Mouse (Mus musculus) MEL (cell line): Measurements from ENCODE around the gene Prdm5. TPM values are rescaled to one million over a fixed set of nuclear protein-coding genes. Genes with fewer than 3 reads are reported as not detected.

Experiments used
- DNase-seq: peaks from one replicate; pipeline ENCODE4 v3.0.0; 2011; ENCODE audit warnings: low read depth, low spot score
- H3K27ac ChIP-seq: 2 replicates; pipeline ENCODE4 v1.5.1; 2012; ENCODE audit warnings: low read depth, mild to moderate bottlenecking, control low read depth, low read length, moderate library complexity; ENCODE audit not compliant: control insufficient read depth
- H3K27me3 ChIP-seq, 2 experiments: fragments of 150-350 bp in 1 of 2; sonication (generic) in 1 of 2; 2 replicates each; pipeline ENCODE4 v1.6.1; 2012; ENCODE audit warnings: low read length in 2 of 2, mild to moderate bottlenecking in 2 of 2, improper control_type of control experiment in 1 of 2, moderate library complexity in 1 of 2; ENCODE audit not compliant: insufficient read depth in 2 of 2, control insufficient read depth in 1 of 2
- H3K36me3 ChIP-seq, 2 experiments: 2 replicates each; pipeline ENCODE4 v1.6.1; 2012 to 2014; ENCODE audit warnings: low read length in 2 of 2, improper control_type of control experiment in 1 of 2, inconsistent platforms in 1 of 2, mild to moderate bottlenecking in 1 of 2; ENCODE audit not compliant: insufficient read depth in 2 of 2, control insufficient read depth in 1 of 2
- H3K4me1 ChIP-seq, 2 experiments: fragments of 150-350 bp in 1 of 2; sonication (generic) in 1 of 2; 2 replicates each; pipeline ENCODE4 v1.6.1; 2012; ENCODE audit warnings: low read length in 2 of 2, improper control_type of control experiment in 1 of 2, mild to moderate bottlenecking in 1 of 2; ENCODE audit not compliant: insufficient read depth in 2 of 2, control insufficient read depth in 1 of 2
- H3K4me3 ChIP-seq, 2 experiments: fragments of 150-350 bp in 1 of 2; sonication (generic) in 1 of 2; 2 replicates each; pipeline ENCODE4 v1.5.1; 2012; ENCODE audit warnings: low read depth in 2 of 2, low read length in 2 of 2, mild to moderate bottlenecking in 2 of 2, moderate library complexity in 2 of 2, control low read depth in 1 of 2, improper control_type of control experiment in 1 of 2; ENCODE audit not compliant: control insufficient read depth in 1 of 2, insufficient read depth in 1 of 2
- H3K79me2 ChIP-seq: 2 replicates; pipeline ENCODE4 v1.6.1; 2012; ENCODE audit warnings: mild to moderate bottlenecking, low read length, moderate library complexity; ENCODE audit not compliant: control insufficient read depth, poor library complexity, insufficient read depth
- H3K9ac ChIP-seq: 2 replicates; pipeline ENCODE4 v1.6.1; 2012; ENCODE audit warnings: low read depth, mild to moderate bottlenecking, control low read depth, low read length, moderate library complexity; ENCODE audit not compliant: control insufficient read depth, poor library complexity, severe bottlenecking
- H3K9me3 ChIP-seq: fragments of 150-350 bp; sonication (generic); replicated peaks from 2 replicates; pipeline ENCODE4 v1.6.1; 2012; ENCODE audit warnings: mild to moderate bottlenecking, low read length, improper control_type of control experiment, moderate library complexity; ENCODE audit not compliant: insufficient read depth
- CHD1 ChIP-seq: IDR thresholded peaks from 2 replicates; pipeline ENCODE4 v1.6.1; 2012; ENCODE audit warnings: low read depth, mild to moderate bottlenecking, inconsistent platforms, low read length, improper control_type of control experiment
- CHD2 ChIP-seq: IDR thresholded peaks from 2 replicates; pipeline ENCODE4 v1.6.1; 2011; ENCODE audit warnings: low read length, improper control_type of control experiment
- CTCF ChIP-seq, 3 experiments: IDR thresholded peaks in 2 of 3; conservative IDR thresholded peaks in 1 of 3; 2 replicates each; pipeline ENCODE4 v1.5.1; 2011 to 2012; ENCODE audit warnings: low read length in 3 of 3, low read depth in 2 of 3, mild to moderate bottlenecking in 2 of 3, improper control_type of control experiment in 1 of 3, inconsistent platforms in 1 of 3, mixed read lengths in 1 of 3, moderate library complexity in 1 of 3; ENCODE audit not compliant: control insufficient read depth in 1 of 3, insufficient read depth in 1 of 3, poor library complexity in 1 of 3, severe bottlenecking in 1 of 3
- E2F4 ChIP-seq: IDR thresholded peaks from 2 replicates; pipeline ENCODE4 v1.6.1; 2011; ENCODE audit warnings: low read depth, low read length, improper control_type of control experiment, borderline replicate concordance
- EP300 ChIP-seq, 2 experiments: IDR thresholded peaks; 2 replicates each; pipeline ENCODE4 v1.6.1; 2011; ENCODE audit warnings: improper control_type of control experiment in 2 of 2, low read length in 2 of 2, low read depth in 1 of 2, mild to moderate bottlenecking in 1 of 2
- HCFC1 ChIP-seq: IDR thresholded peaks from 2 replicates; pipeline ENCODE4 v1.6.1; 2012; ENCODE audit warnings: low read depth, mild to moderate bottlenecking, inconsistent platforms, low read length, improper control_type of control experiment, moderate library complexity
- KAT2A ChIP-seq: conservative IDR thresholded peaks from 2 replicates; pipeline ENCODE4 v1.6.1; 2012; ENCODE audit warnings: low read depth, low read length, improper control_type of control experiment, inconsistent platforms
- MAFK ChIP-seq: IDR thresholded peaks from 2 replicates; pipeline ENCODE4 v1.6.1; 2011; ENCODE audit warnings: low read depth, mild to moderate bottlenecking, low read length, improper control_type of control experiment, borderline replicate concordance
- MAX ChIP-seq: IDR thresholded peaks from 2 replicates; pipeline ENCODE4 v1.6.1; 2011; ENCODE audit warnings: low read length, improper control_type of control experiment
- MAZ ChIP-seq: IDR thresholded peaks from 2 replicates; pipeline ENCODE4 v1.6.1; 2012; ENCODE audit warnings: low read depth, mild to moderate bottlenecking, inconsistent platforms, low read length, improper control_type of control experiment
- MXI1 ChIP-seq: IDR thresholded peaks from 2 replicates; pipeline ENCODE4 v1.6.1; 2011; ENCODE audit warnings: mild to moderate bottlenecking, low read depth, low read length, improper control_type of control experiment
- MYC ChIP-seq: IDR thresholded peaks from 2 replicates; pipeline ENCODE4 v1.6.1; 2011; ENCODE audit warnings: low read depth, mild to moderate bottlenecking, low read length, improper control_type of control experiment, moderate library complexity
- RCOR1 ChIP-seq: IDR thresholded peaks from 2 replicates; pipeline ENCODE4 v1.6.1; 2012; ENCODE audit warnings: low read depth, mild to moderate bottlenecking, inconsistent platforms, low read length, improper control_type of control experiment
- SMC3 ChIP-seq: IDR thresholded peaks from 2 replicates; pipeline ENCODE4 v1.6.1; 2011; ENCODE audit warnings: low read depth, low read length, improper control_type of control experiment
- UBTF ChIP-seq: IDR thresholded peaks from 2 replicates; pipeline ENCODE4 v1.6.1; 2012; ENCODE audit warnings: low read depth, mild to moderate bottlenecking, inconsistent platforms, low read length, improper control_type of control experiment, moderate library complexity, borderline replicate concordance; ENCODE audit not compliant: insufficient read depth
- USF1 ChIP-seq: IDR thresholded peaks from 2 replicates; pipeline ENCODE4 v1.6.1; 2014; ENCODE audit warnings: low read depth, mild to moderate bottlenecking, inconsistent platforms, low read length, improper control_type of control experiment, moderate library complexity
- USF2 ChIP-seq, 2 experiments: IDR thresholded peaks; 2 replicates each; pipeline ENCODE4 v1.6.1; 2011 to 2012; ENCODE audit warnings: improper control_type of control experiment in 2 of 2, low read length in 2 of 2, borderline replicate concordance in 1 of 2, inconsistent platforms in 1 of 2, low read depth in 1 of 2, mild to moderate bottlenecking in 1 of 2; ENCODE audit not compliant: insufficient read depth in 1 of 2
- ZC3H11A ChIP-seq: IDR thresholded peaks from 2 replicates; pipeline ENCODE4 v1.6.1; 2012; ENCODE audit warnings: low read depth, mild to moderate bottlenecking, inconsistent platforms, low read length, improper control_type of control experiment
- ZKSCAN1 ChIP-seq: IDR thresholded peaks from 2 replicates; pipeline ENCODE4 v1.6.1; 2012; ENCODE audit warnings: low read depth, mild to moderate bottlenecking, inconsistent platforms, low read length, improper control_type of control experiment, moderate library complexity
- polyA plus RNA-seq, 2 experiments: library from polyadenylated mRNA; stranded (reverse) in 1 of 2; unstranded in 1 of 2; fragments of >175 nt in 1 of 2; fragments of >200 nt in 1 of 2; gene quantifications; 2 replicates each; pipeline versions ENCODE4 v1.2.1 to v1.2.4; 2012; ENCODE audit warnings: low replicate concordance in 2 of 2, low read depth in 1 of 2; ENCODE audit not compliant: insufficient read length in 2 of 2, insufficient read depth in 1 of 2, missing spikeins in 1 of 2
- total RNA-seq: library from RNA; depleted of rRNA; stranded (reverse); fragments of 300-350 nt; gene quantifications from 2 replicates; pipeline ENCODE4 v1.2.3, GENCODE M21; 2012

Gene Prdm5
- total and polyA plus RNA-seq, 3 experiments, result 0.04 TPM; not detected in 2

DNA sequence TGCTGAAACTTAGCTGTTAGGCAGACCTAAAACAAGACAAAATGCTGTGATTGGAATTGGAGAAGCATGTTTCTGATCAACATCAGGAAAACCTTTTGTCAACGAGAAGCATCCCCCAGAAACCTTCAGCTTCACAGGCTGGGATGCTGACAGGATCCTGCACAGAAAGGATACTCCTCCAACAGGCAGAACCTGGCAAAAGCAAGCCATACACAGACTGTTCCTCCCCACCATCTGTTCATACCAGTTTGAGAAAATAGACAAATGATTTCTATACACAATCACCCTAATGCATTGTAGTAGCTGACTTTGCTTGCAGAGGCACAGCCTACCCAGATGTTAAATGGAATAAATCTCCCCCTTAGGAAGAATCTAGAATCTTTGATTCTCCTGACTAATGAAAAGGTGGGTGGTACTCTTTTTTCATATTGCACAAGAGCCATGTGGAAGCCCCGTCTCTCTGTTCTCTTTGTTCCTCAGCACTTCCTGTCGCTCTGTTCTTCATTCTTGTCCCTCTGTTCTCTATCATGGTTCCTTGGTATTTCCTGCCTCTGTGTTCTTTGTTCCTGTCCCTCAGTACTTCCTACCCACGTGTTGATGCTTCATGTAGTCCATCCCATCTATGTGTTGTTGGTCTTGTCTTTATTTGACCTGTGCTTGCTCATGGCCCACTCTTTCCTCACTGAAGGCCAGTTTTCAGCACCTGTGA is 39.4 kb downstream of the Prdm5 start:
- Histone ChIP-seq H3K4me3 (no peak overlapping the region), H3K9me3 (no peaks in the 10 kb centered on the region), H3K9ac (no peak overlapping the region), H3K36me3 (no peaks in the 10 kb centered on the region), H3K79me2 (no peaks in the 10 kb centered on the region), H3K27ac (no peak overlapping the region), H3K27me3 (peaks cover 2 to 3% of the 10 kb centered on the region in 2 experiments), H3K4me1 (no peaks in the 10 kb centered on the region)
- TF ChIP-seq CHD2, result no peak
- no peak for TF ChIP-seq RCOR1
- no peak for TF ChIP-seq MXI1
- TF ChIP-seq EP300 (IDR thresholded peaks at IDR 0.05; ENCODE audit: low read depth in 1 of 2, low read length in 2 of 2), result no peak
- no peak for TF ChIP-seq HCFC1
- no peak for TF ChIP-seq CHD1
- TF ChIP-seq E2F4, result no peak
- TF ChIP-seq MAX, result no peak
- TF ChIP-seq ZKSCAN1, result no peak
- no peak for TF ChIP-seq MAFK
- no peak for TF ChIP-seq CTCF (IDR thresholded peaks at IDR 0.05 in 2 of 3, conservative IDR thresholded peaks at IDR 0.05 in 1 of 3; ENCODE audit: control insufficient read depth in 1 of 3, insufficient read depth in 1 of 3, low read depth in 2 of 3, low read length in 3 of 3, poor library complexity in 1 of 3, severe bottlenecking in 1 of 3)
- TF ChIP-seq UBTF, result no peak
- no peak for DNase-seq

DNA sequence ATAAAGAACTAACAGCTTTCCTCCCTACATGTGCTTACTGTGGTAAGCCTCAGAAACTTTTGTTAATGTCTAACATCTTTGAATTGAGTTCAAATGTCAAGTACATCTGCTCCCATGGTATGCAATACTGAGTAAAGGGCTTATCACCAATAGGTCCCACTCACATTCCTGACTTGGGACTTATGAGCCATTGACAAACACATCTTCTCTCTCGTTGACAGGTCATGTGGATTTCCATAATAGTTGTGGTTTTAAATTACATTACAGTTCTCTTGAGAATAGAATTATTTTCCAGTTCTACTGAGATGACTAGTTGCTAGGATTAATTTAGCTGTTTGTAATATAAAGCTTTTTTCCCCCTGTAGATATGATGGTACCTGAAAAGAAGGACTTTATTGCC is 49.9 kb downstream of the Prdm5 start:
- no peaks in the 10 kb centered on the region for H3K36me3 ChIP-seq
- no peaks in the 10 kb centered on the region for H3K9me3 ChIP-seq
- H3K79me2 ChIP-seq, result no peaks in the 10 kb centered on the region
- no peak for DNase-seq
- no peaks in the 10 kb centered on the region; a peak in 1 of 4 replicates for H3K27me3 ChIP-seq
- H3K4me3 ChIP-seq, result no peak overlapping the region
- no peak for TF ChIP-seq KAT2A
- TF ChIP-seq USF2 (IDR thresholded peaks at IDR 0.05; ENCODE audit: borderline replicate concordance in 1 of 2, insufficient read depth in 1 of 2, low read depth in 1 of 2, low read length in 2 of 2), result no peak
- TF ChIP-seq MYC, result no peak
- no peak for TF ChIP-seq E2F4
- TF ChIP-seq ZC3H11A, result no peak
- TF ChIP-seq SMC3, result no peak
- no peak for TF ChIP-seq MAZ
- no peak for TF ChIP-seq USF1
- no peak for TF ChIP-seq MAX
- no peak for TF ChIP-seq MAFK
- TF ChIP-seq EP300 (IDR thresholded peaks at IDR 0.05; ENCODE audit: low read depth in 1 of 2, low read length in 2 of 2), result no peak
- H3K27ac ChIP-seq, result no peak overlapping the region
- H3K4me1 ChIP-seq, result no peaks in the 10 kb centered on the region
- no peak overlapping the region for H3K9ac ChIP-seq
